ENCODE assay signal across 24 mouse cellular contexts in genomic region chr12:5415806-5416205, GRCm38 (mm10). TPM values are rescaled to one million over a fixed set of nuclear protein-coding genes. Genes with fewer than 3 reads are reported as not detected.
DNase-seq lines count a peak whose midpoint lies in the region; ATAC-seq and TF ChIP-seq lines count a peak whose summit lies in the region.
"Had no signal": no experiment of that assay in that cellular context is flagged by ENCODE, and none has a peak within 500 bp of the region (broad histone marks: within the 10 kb centered on the region; RNA-seq: fewer than 3 reads in every experiment).

No protein-coding gene starts in this region.

- ATAC-seq in hindbrain, embryonic 13.5 days (ENCODE audit: low FRiP score): no peak
- no peak for ATAC-seq in hindbrain, embryonic 16.5 days
- no peak for ATAC-seq in midbrain, embryonic 14.5 days (ENCODE audit: low FRiP score, low TSS enrichment)
- ATAC-seq in midbrain, postnatal 0 days (ENCODE audit: low FRiP score): no peak
- ATAC-seq in forebrain, embryonic 16.5 days: peak; percentile 45; the same call in 1 of the 2 replicates
- ATAC-seq in midbrain, embryonic 16.5 days: no peak

- no peak overlapping the region for H3K4me3 ChIP-seq in hindbrain, embryonic 13.5 days
- H3K4me3 ChIP-seq in hindbrain, embryonic 16.5 days (ENCODE audit: low read length): no peak overlapping the region
- no peak overlapping the region for H3K4me3 ChIP-seq in midbrain, embryonic 14.5 days (replicated peaks; ENCODE audit: low read depth, low read length)
- H3K4me3 ChIP-seq in midbrain, postnatal 0 days (ENCODE audit: low read depth, low read length): no peak overlapping the region
- no peak overlapping the region for H3K4me3 ChIP-seq in forebrain, embryonic 16.5 days (replicated peaks; ENCODE audit: low read length)
- no peak overlapping the region for H3K4me3 ChIP-seq in midbrain, embryonic 16.5 days (ENCODE audit: low read depth, low read length)
- H3K4me3 ChIP-seq: gastrocnemius, adult 2 months; left cerebral cortex, adult 2 months; limb, embryonic 13.5 days; lung, embryonic 15.5 days; midbrain, embryonic 12.5 days; myocyte; neural tube, embryonic 13.5 days had no signal

- H3K9ac ChIP-seq in hindbrain, embryonic 13.5 days: no peak overlapping the region
- H3K9ac ChIP-seq in hindbrain, embryonic 16.5 days (ENCODE audit: low read depth, low read length): no peak overlapping the region
- no peak overlapping the region for H3K9ac ChIP-seq in midbrain, embryonic 14.5 days (replicated peaks; ENCODE audit: low read length)
- no peak overlapping the region for H3K9ac ChIP-seq in midbrain, postnatal 0 days (replicated peaks; ENCODE audit: low read length, poor library complexity, severe bottlenecking)
- H3K9ac ChIP-seq in forebrain, embryonic 16.5 days (replicated peaks; ENCODE audit: low read depth, low read length): no peak overlapping the region
- H3K9ac ChIP-seq in midbrain, embryonic 16.5 days (ENCODE audit: low read depth, low read length): no peak overlapping the region
- H3K9ac ChIP-seq: limb, embryonic 13.5 days; lung, embryonic 15.5 days; midbrain, embryonic 12.5 days; neural tube, embryonic 13.5 days had no signal

- no peak for TF ChIP-seq CTCF in midbrain, postnatal 0 days (IDR thresholded peaks at IDR 0.05)

- H3K27ac ChIP-seq in hindbrain, embryonic 13.5 days: 0 out of 2 replicates have a peak overlapping the region, but pooled peaks have one; percentile 5
- no peak overlapping the region for H3K27ac ChIP-seq in hindbrain, embryonic 16.5 days (ENCODE audit: low read depth, low read length)
- H3K27ac ChIP-seq in midbrain, embryonic 14.5 days (replicated peaks; ENCODE audit: low read depth, low read length): no peak overlapping the region
- H3K27ac ChIP-seq in midbrain, postnatal 0 days (ENCODE audit: low read depth, low read length): no peak overlapping the region
- 0 out of 2 replicates have a peak overlapping the region, but pooled peaks have one; percentile 3 for H3K27ac ChIP-seq in forebrain, embryonic 16.5 days (ENCODE audit: low read length)
- peak overlapping the region; percentile 50 for H3K27ac ChIP-seq in midbrain, embryonic 16.5 days (ENCODE audit: low read length)
- H3K27ac ChIP-seq: gastrocnemius, adult 2 months; left cerebral cortex, adult 2 months; limb, embryonic 13.5 days; lung, embryonic 15.5 days; midbrain, embryonic 12.5 days; neural tube, embryonic 13.5 days had no signal

- 18% methylated on average over 3 of the region's 3 CpGs for WGBS in hindbrain, embryonic 13.5 days
- 19% methylated on average over 3 of the region's 3 CpGs for WGBS in hindbrain, embryonic 16.5 days
- 8% methylated on average over 3 of the region's 3 CpGs for WGBS in midbrain, embryonic 14.5 days
- 6% methylated on average over 3 of the region's 3 CpGs for WGBS in midbrain, postnatal 0 days
- WGBS in forebrain, embryonic 16.5 days: 4% methylated on average over 3 of the region's 3 CpGs
- WGBS in midbrain, embryonic 16.5 days: 3% methylated on average over 3 of the region's 3 CpGs

- no peaks in the 10 kb centered on the region for H3K9me3 ChIP-seq in hindbrain, embryonic 13.5 days
- no peaks in the 10 kb centered on the region for H3K9me3 ChIP-seq in hindbrain, embryonic 16.5 days (ENCODE audit: control insufficient read depth, low read length)
- no peaks in the 10 kb centered on the region for H3K9me3 ChIP-seq in midbrain, embryonic 14.5 days (ENCODE audit: control insufficient read depth, low read length)
- H3K9me3 ChIP-seq in midbrain, postnatal 0 days (ENCODE audit: low read length): no peaks in the 10 kb centered on the region
- no peaks in the 10 kb centered on the region for H3K9me3 ChIP-seq in forebrain, embryonic 16.5 days (ENCODE audit: control insufficient read depth, low read length)
- H3K9me3 ChIP-seq in midbrain, embryonic 16.5 days (replicated peaks; ENCODE audit: control insufficient read depth, low read length, poor library complexity, severe bottlenecking): no peaks in the 10 kb centered on the region
- H3K9me3 ChIP-seq: limb, embryonic 13.5 days; lung, embryonic 15.5 days; midbrain, embryonic 12.5 days; neural tube, embryonic 13.5 days had no signal

- H3K36me3 ChIP-seq in hindbrain, embryonic 13.5 days: no peaks in the 10 kb centered on the region
- H3K36me3 ChIP-seq in hindbrain, embryonic 16.5 days (ENCODE audit: control insufficient read depth, insufficient read depth, low read length): no peaks in the 10 kb centered on the region
- no peaks in the 10 kb centered on the region for H3K36me3 ChIP-seq in midbrain, embryonic 14.5 days (ENCODE audit: control insufficient read depth, insufficient read depth, low read length)
- H3K36me3 ChIP-seq in midbrain, postnatal 0 days (ENCODE audit: insufficient read depth, low read length): no peaks in the 10 kb centered on the region
- no peaks in the 10 kb centered on the region for H3K36me3 ChIP-seq in forebrain, embryonic 16.5 days (ENCODE audit: control insufficient read depth, insufficient read depth)
- H3K36me3 ChIP-seq in midbrain, embryonic 16.5 days (ENCODE audit: control insufficient read depth, insufficient read depth, low read length): no peaks in the 10 kb centered on the region
- H3K36me3 ChIP-seq: limb, embryonic 13.5 days; lung, embryonic 15.5 days; midbrain, embryonic 12.5 days; neural tube, embryonic 13.5 days had no signal

- peaks cover 16% of the 10 kb centered on the region for H3K4me1 ChIP-seq in hindbrain, embryonic 13.5 days (replicated peaks)
- H3K4me1 ChIP-seq in hindbrain, embryonic 16.5 days (ENCODE audit: control insufficient read depth, insufficient read depth, low read depth, low read length): no peaks in the 10 kb centered on the region
- peaks cover 18% of the 10 kb centered on the region for H3K4me1 ChIP-seq in midbrain, embryonic 14.5 days (ENCODE audit: control insufficient read depth, insufficient read depth, low read length)
- 0 out of 2 replicates have a peak, but pooled peaks cover 4% of the 10 kb centered on the region for H3K4me1 ChIP-seq in midbrain, postnatal 0 days (ENCODE audit: insufficient read depth, low read length)
- H3K4me1 ChIP-seq in forebrain, embryonic 16.5 days (replicated peaks; ENCODE audit: control insufficient read depth, insufficient read depth, low read length): peaks cover 9% of the 10 kb centered on the region
- peaks cover 5% of the 10 kb centered on the region for H3K4me1 ChIP-seq in midbrain, embryonic 16.5 days (ENCODE audit: control insufficient read depth, insufficient read depth, low read length)

- H3K4me2 ChIP-seq in hindbrain, embryonic 13.5 days: no peak overlapping the region
- H3K4me2 ChIP-seq in hindbrain, embryonic 16.5 days (ENCODE audit: low read length): no peak overlapping the region
- H3K4me2 ChIP-seq in midbrain, embryonic 14.5 days (ENCODE audit: low read length): 0 out of 2 replicates have a peak overlapping the region, but pooled peaks have one; percentile 11
- no peak overlapping the region for H3K4me2 ChIP-seq in midbrain, postnatal 0 days (ENCODE audit: low read depth, low read length, poor library complexity, severe bottlenecking)
- H3K4me2 ChIP-seq in forebrain, embryonic 16.5 days (ENCODE audit: low read length): peak overlapping the region; percentile 14; the same call in 1 of the 2 replicates
- peak overlapping the region; percentile 22; the same call in 1 of the 2 replicates for H3K4me2 ChIP-seq in midbrain, embryonic 16.5 days (ENCODE audit: low read length)
- H3K4me2 ChIP-seq: limb, embryonic 13.5 days; liver, embryonic 11.5 days; lung, embryonic 15.5 days; midbrain, embryonic 12.5 days; neural tube, embryonic 13.5 days had no signal

- peak; percentile 35 for DNase-seq in midbrain, embryonic 14.5 days
- no peak for DNase-seq in midbrain, postnatal 0 days (ENCODE audit: low spot score)
- DNase-seq: adrenal gland, postnatal 25 days; B cell, adult 2 months; cerebellum, adult 18-20 months; cerebellum, postnatal 14 days; gastrocnemius, adult 2 months; gastrocnemius, postnatal 36 days; heart, adult 18-20 months; heart, postnatal 36 days; kidney, adult 11 months; kidney, postnatal 14 days had no signal

- H3K27me3 ChIP-seq in hindbrain, embryonic 13.5 days: no peaks in the 10 kb centered on the region
- H3K27me3 ChIP-seq in hindbrain, embryonic 16.5 days (replicated peaks; ENCODE audit: control insufficient read depth, insufficient read depth, low read length): no peaks in the 10 kb centered on the region
- no peaks in the 10 kb centered on the region for H3K27me3 ChIP-seq in midbrain, embryonic 14.5 days (ENCODE audit: control insufficient read depth, insufficient read depth, low read length)
- no peaks in the 10 kb centered on the region for H3K27me3 ChIP-seq in midbrain, postnatal 0 days (ENCODE audit: insufficient read depth, low read length)
- H3K27me3 ChIP-seq in forebrain, embryonic 16.5 days (replicated peaks; ENCODE audit: control insufficient read depth, insufficient read depth, low read length): no peaks in the 10 kb centered on the region
- no peaks in the 10 kb centered on the region for H3K27me3 ChIP-seq in midbrain, embryonic 16.5 days (ENCODE audit: control insufficient read depth, insufficient read depth, low read depth, low read length)
- H3K27me3 ChIP-seq: limb, embryonic 13.5 days; lung, embryonic 15.5 days; neural tube, embryonic 13.5 days had no signal

RNA-seq across cellular contexts. Expression of gene Klhl29, which starts 40.3 kb away (rescaled TPM):
- polyA plus RNA-seq in hindbrain, embryonic 13.5 days (2015; fragmentation: Nextera tagmentation; extraction: Ambion mirVana): 4.0 and 4.1 TPM in 2 replicates
- 2.3 and 3.4 TPM in 2 replicates for polyA plus RNA-seq in hindbrain, embryonic 16.5 days (2015; fragmentation: Nextera tagmentation; extraction: Ambion mirVana)
- 8.4 and 9.5 TPM in 2 replicates for polyA plus RNA-seq in midbrain, embryonic 14.5 days (2014; fragmentation: Nextera tagmentation; extraction: Ambion mirVana)
- 11.9 TPM in 2 replicates for total RNA-seq in midbrain, postnatal 0 days (2014; rRNA removed)
- 1.8 and 2.7 TPM in 2 replicates for polyA plus RNA-seq in midbrain, postnatal 0 days (2015; fragmentation: Nextera tagmentation; extraction: Ambion mirVana)
- polyA plus RNA-seq in forebrain, embryonic 16.5 days (2015; fragmentation: Nextera tagmentation; extraction: Ambion mirVana): 5.3 and 7.3 TPM in 2 replicates
- polyA plus RNA-seq in midbrain, embryonic 16.5 days (2015; fragmentation: Nextera tagmentation; extraction: Ambion mirVana): 4.0 and 4.6 TPM in 2 replicates
- total RNA-seq: megakaryocyte progenitor cell, adult 5-6 weeks had no signal

Comparison
In these comparisons a context has a peak if more than half of its experiments do, and no peak if none do; other contexts are left out.
1. H3K27ac ChIP-seq: peak in hindbrain, embryonic 13.5 days (single experiment), forebrain, embryonic 16.5 days (single experiment) and midbrain, embryonic 16.5 days (single experiment); none in hindbrain, embryonic 16.5 days (single experiment), midbrain, embryonic 14.5 days (single experiment) and midbrain, postnatal 0 days (single experiment).
2. H3K4me2 ChIP-seq: peak in midbrain, embryonic 14.5 days (single experiment), forebrain, embryonic 16.5 days (single experiment) and midbrain, embryonic 16.5 days (single experiment); none in hindbrain, embryonic 13.5 days (single experiment), hindbrain, embryonic 16.5 days (single experiment) and midbrain, postnatal 0 days (single experiment).